Mouse (Mus musculus) brain, adult 2 months (tissue): Measurements from ENCODE around the gene Kcne2.
A peak's percentile ranks its signal among the peaks of the same experiment; 100 is the strongest.

Experiments used
- DNase-seq: peaks from one replicate; pipeline ENCODE4 v3.0.0; 2011; ENCODE audit warnings: low read depth, low spot score

Gene Kcne2

DNA sequence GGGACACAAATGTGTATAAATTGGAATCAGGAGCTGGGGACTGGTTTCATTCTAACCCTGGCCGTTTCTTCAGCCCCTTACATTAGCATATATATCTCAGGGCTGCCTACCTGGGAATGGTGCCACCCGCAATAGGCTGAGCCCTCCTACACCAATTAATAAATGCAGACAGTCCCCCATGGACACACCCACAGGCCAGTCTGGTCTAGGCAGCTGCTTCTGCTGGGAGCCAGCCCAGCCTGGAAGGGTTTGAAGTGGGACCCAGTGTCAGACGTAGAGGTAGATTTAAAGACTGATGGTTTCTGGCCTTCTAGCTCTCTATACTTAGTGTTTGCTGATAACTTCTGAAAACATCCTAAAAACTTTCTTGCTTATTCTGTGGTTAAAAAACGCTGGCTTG is 16.9 kb downstream of the Kcne2 start:
- DNase-seq = no peak

DNA sequence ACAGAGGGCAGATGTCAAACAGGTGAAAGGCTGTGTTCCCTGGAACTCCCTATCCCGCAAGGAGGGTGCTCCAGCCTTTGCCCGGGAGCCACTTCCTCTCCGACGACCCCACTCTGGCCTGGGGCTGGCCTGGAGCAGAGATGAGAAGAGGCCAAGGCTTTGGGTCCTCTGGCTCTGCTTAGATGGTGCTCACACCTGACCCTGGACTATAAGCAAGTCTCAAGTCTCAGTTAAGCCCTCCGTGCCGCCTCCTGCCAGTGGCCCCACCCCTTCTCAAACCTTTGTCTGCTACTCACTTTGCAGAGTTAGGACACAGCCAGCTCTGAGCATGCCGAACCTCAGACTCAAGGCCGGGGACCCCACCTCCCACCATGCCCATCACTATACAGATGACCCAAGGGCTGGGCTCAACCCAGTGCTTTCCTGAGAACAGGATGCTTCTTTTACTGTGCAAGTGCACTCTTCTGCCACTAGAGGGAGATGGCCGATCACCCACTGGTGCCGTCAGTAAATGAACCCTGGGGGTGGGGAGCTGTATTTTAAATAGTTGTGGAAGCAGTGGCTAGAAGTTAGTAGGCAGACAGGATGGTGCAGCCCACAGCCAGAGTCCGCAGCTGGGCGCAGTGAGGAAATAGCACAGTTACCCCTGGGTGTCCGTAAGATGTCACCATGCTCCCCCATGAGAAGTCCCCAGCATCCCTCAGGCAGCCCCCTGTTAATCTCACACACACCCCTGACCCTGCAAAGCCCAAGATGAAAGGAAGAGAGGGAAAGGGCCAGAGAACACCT is 22.0 kb downstream of the Kcne2 start:
- peak; percentile 77 for DNase-seq

- DNase-seq = no peak
Measured at GRCm38 (mm10) chr16:92316049-92316738, 24.0 kb downstream of the Kcne2 start.

- DNase-seq = peak; percentile 79
Measured at GRCm38 (mm10) chr16:92319353-92320109, 27.3 kb downstream of the Kcne2 start.

- no peak for DNase-seq
Measured at GRCm38 (mm10) chr16:92320361-92320760, 28.2 kb downstream of the Kcne2 start.

- no peak for DNase-seq
Measured at GRCm38 (mm10) chr16:92321341-92321740, 29.2 kb downstream of the Kcne2 start, which contains the start of gene Fam243. Gene Fam243, minus strand, starts transcription at chr16:92321441.

DNA sequence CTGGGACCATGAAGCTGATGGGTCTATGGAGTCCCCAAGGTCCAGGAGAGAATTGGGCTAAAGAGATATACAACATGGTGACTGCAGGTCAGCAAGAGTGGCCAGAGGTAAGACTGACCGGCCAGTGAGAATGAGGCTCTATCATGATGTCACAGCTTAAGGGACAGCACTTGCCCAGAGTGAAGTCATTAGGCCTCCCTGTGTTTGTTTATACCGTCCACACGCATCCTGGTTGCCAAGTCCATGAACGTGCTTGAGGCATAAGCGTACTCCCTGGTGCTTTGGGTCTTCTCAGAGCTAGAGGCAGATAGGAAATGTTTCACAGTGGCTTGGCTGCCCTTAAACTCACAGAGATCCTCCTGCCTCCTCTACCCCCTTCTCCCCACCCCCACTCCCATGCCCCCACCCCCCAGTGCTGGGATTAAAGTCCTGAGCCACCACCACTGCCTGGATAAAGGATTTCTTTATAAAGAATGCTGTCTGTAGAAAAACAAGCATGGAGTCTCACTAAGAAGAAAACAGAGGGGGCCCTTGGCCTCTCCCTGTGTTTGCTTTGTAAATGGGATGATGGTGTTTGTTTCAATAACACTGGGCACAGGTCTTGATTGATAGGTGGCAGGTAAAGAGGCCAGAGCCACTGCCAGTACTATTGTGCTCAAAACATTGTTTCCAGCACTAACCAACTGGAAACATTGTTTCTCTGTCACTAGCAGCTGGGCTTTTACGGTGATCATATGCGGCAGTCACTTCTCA is 32.3 kb downstream of the Kcne2 start:
- DNase-seq = no peak

DNA sequence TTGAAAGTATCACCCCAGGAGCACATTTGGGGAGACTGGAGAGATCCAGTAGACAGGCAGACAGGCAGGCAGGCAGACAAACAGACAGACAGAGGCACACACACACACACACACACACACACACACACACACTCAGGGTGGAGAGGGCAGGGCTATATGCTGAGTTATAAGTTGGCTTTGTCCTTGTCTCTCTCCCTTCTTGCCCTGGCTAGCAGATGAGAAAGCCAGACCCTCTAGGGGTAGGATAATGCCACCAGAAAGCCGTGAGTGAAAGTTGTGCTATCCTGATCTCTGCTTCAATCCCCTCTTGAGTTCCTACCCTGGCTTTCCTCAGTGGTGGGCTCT is 32.8 kb downstream of the Kcne2 start:
- no peak for DNase-seq

DNA sequence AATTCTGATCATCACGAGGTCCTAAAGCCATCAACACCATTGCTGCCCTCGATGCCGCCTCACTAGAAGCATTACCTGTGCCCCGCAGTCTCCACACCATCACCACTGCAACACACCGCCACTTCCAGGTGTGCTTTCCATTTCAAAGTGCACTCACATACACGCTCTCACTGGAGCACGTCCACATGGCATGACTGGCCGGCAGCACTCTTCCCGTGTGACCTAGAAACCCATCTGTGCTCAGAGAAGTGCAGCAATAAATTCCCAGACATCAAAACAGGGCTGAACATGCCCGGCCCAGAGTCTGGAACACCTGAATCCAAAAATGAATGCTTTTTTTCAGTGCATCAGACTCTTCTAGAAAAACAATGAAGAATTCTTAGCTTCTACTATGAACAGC is 35.7 kb downstream of the Kcne2 start:
- DNase-seq = peak; percentile 77

DNA sequence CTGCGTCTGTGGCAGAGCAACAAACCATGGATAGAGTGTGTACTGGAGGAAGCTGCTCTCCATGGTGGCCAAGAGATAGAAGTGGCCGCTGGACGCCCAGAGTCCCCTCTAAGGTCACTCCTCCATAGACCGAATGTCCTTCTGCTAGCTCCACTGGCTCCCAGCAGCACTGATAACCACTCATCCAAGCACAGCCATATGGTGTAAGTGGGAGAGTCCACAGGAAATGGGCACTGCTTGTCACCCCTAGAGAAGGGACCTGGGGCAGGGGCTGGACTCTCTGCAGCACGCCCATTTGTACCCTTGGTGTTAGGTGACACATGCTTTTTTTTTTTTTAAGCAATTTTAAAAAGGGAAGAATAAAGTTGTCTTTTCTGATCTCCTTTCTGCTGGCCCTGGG is 38.8 kb downstream of the Kcne2 start:
- no peak for DNase-seq

DNA sequence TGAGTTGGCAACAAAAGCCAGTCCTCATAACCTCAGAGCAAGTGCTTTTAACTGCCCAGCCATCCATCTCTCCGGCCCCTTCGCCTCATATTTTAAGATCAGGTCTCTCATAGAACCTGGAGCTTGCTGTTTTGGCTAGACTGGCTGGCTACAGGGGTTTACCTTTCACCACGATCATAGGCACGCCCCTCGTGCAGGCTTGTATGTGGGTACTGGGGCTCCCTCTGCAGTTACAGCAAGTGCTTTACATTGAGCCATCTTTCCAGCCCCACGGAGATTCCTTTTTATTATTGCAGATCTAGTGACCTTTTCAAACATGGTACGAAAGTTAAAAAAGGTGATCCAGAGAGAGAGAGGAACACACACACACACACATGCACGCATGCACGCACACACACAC is 42.4 kb downstream of the Kcne2 start:
- DNase-seq = no peak

DNA sequence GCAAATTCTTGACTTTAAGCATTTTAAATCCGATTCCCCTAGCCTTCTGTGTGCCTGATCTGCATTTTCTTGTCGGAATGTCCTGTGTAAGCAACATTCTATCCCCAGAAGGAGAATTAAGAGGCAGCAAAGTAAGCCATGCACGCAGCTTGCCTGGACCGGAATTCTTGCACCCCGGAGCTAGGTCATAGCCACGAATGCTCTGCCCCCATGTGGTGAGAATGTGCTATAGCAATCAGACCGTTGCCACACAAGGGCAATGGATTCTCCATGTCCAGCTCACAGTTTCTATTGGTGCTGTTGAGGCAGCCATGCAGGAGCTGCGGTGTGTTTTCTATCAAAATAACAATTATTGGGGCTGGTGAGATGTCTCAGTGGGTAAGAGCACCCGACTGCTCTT is 44.1 kb downstream of the Kcne2 start:
- peak; percentile 87 for DNase-seq

DNA sequence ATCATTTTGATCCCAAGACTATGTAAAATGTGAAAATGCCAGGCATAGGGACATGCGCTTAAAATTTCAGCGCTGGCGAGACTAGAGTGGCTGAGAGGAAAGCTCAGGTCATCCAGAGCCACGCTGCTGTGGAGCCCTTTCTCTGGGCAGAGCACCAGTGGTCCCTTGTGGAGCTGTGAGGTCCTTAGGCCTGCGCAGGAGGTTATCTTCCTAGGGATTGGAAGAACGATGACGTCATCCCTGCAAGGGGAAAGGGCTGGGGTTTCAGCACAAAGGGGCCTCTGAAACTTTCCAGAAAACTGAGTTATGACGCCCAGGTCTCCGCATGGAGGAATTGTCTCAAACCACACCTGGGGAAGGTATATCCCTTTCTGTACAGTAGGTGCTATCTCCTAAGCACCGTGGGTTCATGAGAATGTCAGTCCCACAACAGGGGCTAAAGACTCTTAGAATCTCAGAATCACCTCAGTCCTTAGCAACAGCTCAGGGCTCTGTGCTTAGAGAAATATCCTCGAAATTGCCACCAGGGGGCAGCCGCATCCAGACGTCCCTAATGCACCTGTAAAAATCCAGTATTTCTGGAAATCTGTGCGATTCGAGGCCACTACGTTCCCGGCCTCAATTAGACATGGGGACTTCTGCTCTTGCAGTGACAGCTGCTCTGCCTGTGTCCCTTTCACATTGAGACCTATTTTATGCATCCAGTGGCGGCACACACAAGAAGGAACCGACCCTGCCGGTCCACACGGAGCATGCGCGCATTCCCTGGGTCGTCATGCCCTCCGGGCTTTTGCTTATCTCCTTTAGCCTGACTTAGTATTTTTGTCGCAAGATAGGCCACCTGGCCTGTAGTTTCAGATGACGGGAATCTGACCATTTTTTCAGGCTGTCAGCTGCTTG is 48.7 kb downstream of the Kcne2 start:
- peak; percentile 83 for DNase-seq

DNA sequence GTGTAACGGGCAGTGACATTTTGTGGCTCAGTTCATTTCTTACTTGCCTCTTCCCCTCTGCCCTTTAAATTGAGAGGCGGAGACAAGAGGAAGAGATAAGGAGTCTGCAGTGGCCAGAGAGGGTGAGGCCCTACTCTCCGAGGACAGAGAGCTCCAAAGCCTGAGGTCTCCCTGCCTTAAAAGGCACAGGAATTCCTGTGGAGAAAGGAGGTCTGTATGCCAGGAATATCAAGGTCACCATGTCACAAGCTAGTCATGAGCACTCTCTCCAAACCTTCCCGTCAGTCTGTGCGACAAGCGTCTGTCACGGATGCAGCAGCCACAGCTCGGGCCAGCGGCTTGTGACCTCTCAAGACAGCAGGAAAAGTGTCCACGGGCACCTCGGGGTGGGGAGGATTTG is 53.0 kb downstream of the Kcne2 start:
- DNase-seq = no peak

DNA sequence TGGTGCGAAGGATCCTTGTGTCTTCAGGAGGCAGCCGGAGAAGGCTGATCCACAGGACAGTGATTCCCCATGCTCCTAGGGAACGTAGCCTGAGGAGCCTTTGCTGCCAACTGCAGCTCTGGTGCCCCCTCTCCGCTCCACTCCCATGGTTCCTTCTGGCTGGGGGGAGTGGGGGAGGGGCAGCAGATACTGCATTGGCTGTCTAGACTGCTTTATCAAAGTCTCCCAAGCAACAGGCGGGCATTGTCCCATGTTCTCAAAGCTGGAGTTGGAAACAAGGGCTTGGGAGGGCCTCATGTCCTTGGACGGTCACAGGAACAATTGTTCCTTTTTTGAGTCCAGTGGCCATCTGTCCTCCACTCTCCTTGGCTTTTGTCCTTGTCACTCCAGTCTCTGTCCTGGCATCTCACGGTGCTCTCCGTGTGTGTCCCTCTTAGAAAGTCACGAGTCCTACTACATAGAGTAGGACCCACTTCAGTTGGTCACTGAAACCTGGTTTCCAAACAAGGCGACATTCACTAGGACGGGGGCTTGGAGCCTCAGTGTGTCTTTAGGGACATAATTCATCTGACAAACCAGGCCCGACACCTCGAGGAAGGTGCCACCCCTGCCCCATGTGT is 54.2 kb downstream of the Kcne2 start:
- peak; percentile 23 for DNase-seq
